Mouse (Mus musculus): ENCODE data around the gene Tpsb2. TPM values are rescaled to one million over a fixed set of nuclear protein-coding genes. Genes with fewer than 3 reads are reported as not detected.

Tpsb2 gene
- polyA plus RNA-seq, 1 experiment from 2014 or later = 4.5 TPM

DNA sequence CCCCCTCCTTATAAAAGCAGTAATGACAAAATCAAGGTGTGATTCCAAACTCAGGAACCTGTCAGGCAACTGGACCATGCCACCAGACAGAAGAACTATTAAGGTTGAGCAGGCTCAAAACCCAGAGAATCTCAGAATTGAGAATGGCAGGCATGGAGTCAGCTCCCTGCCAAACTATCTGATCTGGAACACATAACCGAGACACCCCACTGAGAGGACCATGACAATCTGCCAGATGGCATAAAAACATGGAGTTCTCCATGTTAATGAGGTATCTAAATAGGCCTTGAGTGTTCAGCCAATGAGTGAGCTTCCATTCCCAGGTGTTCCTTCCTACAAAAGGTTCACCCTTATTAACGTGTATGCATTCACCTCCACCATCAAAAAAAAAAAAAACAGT is 4.8 kb upstream of the Tpsb2 start:
- Histone ChIP-seq H3K27me3 (replicated peaks; ENCODE audit: control insufficient read depth, insufficient read depth, low read length) (0 out of 2 replicates have a peak, but pooled peaks cover under 1% of the 10 kb centered on the region), H3K36me3 (ENCODE audit: control insufficient read depth, insufficient read depth, low read length) (no peaks in the 10 kb centered on the region), H3K27ac (ENCODE audit: low read length) (no peak overlapping the region), H3K9ac (ENCODE audit: low read depth, low read length) (no peak overlapping the region), H3K4me2 (ENCODE audit: low read depth, low read length) (no peak overlapping the region), H3K4me1 (ENCODE audit: control insufficient read depth, insufficient read depth, low read length) (no peaks in the 10 kb centered on the region), H3K9me3 (ENCODE audit: control insufficient read depth, low read length) (no peaks in the 10 kb centered on the region), H3K4me3 (ENCODE audit: low read length) (no peak overlapping the region)
- ATAC-seq = no peak
- 72% methylated on average over 2 of the region's 2 CpGs for WGBS

GRCm38 (mm10) chr17:25363726-25364125 is 2.4 kb upstream of the Tpsb2 start:
- no peak overlapping the region for H3K4me3 ChIP-seq (ENCODE audit: low read length)
- H3K9me3 ChIP-seq (ENCODE audit: control insufficient read depth, low read length) = no peaks in the 10 kb centered on the region
- H3K27me3 ChIP-seq (replicated peaks; ENCODE audit: control insufficient read depth, insufficient read depth, low read length) = 0 out of 2 replicates have a peak, but pooled peaks cover 2% of the 10 kb centered on the region

GRCm38 (mm10) chr17:25368973-25369372 is 2.9 kb downstream of the Tpsb2 start, which contains the start of gene Tpsg1:
TSS of gene Tpsg1 (plus strand) at chr17:25369273.
- Histone ChIP-seq H3K4me2 (ENCODE audit: low read depth, low read length) (no peak within 1 kb of the TSS), H3K4me1 (ENCODE audit: control insufficient read depth, insufficient read depth, low read length) (0 out of 2 replicates have a peak, but pooled peaks cover 2% of the 10 kb centered on the region), H3K36me3 (ENCODE audit: control insufficient read depth, insufficient read depth, low read length) (no peaks in the 10 kb centered on the region), H3K9me3 (ENCODE audit: control insufficient read depth, low read length) (no peaks in the 10 kb centered on the region), H3K9ac (ENCODE audit: low read depth, low read length) (no peak within 1 kb of the TSS), H3K4me3 (ENCODE audit: low read length) (no peak within 1 kb of the TSS), H3K27ac (ENCODE audit: low read length) (no peak within 1 kb of the TSS), H3K27me3 (replicated peaks; ENCODE audit: control insufficient read depth, insufficient read depth, low read length) (0 out of 2 replicates have a peak, but pooled peaks cover 2% of the 10 kb centered on the region)
- WGBS = 72% methylated on average over 3 of the region's 3 CpGs
- no peak for ATAC-seq

More at GRCm38 (mm10) chr17:25363726-25364125, 2.4 kb upstream of the Tpsb2 start:
- H3K4me1 ChIP-seq (ENCODE audit: control insufficient read depth, insufficient read depth, low read length) = no peaks in the 10 kb centered on the region
- WGBS = 0% methylated on average over 1 of the region's 1 CpGs
- H3K4me2 ChIP-seq (ENCODE audit: low read depth, low read length) = no peak overlapping the region
- no peaks in the 10 kb centered on the region for H3K36me3 ChIP-seq (ENCODE audit: control insufficient read depth, insufficient read depth, low read length)
- no peak for ATAC-seq
- no peak overlapping the region for H3K9ac ChIP-seq (ENCODE audit: low read depth, low read length)
- H3K27ac ChIP-seq (ENCODE audit: low read length) = no peak overlapping the region

DNA sequence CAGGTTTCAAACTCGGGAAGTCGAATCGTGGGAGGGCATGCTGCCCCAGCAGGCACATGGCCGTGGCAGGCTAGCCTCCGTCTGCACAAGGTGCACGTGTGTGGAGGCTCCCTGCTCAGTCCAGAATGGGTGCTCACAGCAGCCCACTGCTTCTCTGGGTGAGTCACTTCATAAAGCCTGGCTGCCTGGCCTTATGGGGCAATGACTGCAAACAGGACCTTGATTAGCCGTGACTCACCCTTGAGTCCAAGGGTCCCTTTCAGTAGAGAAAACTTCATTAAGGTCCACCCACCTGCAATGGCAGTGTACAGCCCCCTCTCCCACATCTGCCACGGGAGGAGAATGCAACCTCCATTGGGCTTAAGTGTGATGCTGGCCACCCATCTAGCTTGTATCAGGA is 6.4 kb downstream of the Tpsb2 start:
- ATAC-seq = peak; percentile 88
- H3K36me3 ChIP-seq (ENCODE audit: control insufficient read depth, insufficient read depth, low read length) = no peaks in the 10 kb centered on the region
- H3K4me2 ChIP-seq (ENCODE audit: low read depth, low read length) = no peak overlapping the region
- H3K27me3 ChIP-seq (replicated peaks; ENCODE audit: control insufficient read depth, insufficient read depth, low read length) = no peaks in the 10 kb centered on the region
- 0 out of 2 replicates have a peak overlapping the region, but pooled peaks have one; percentile 51 for H3K27ac ChIP-seq (ENCODE audit: low read length)
- H3K9ac ChIP-seq (ENCODE audit: low read depth, low read length) = no peak overlapping the region
- H3K9me3 ChIP-seq (ENCODE audit: control insufficient read depth, low read length) = no peaks in the 10 kb centered on the region
- no peak overlapping the region for H3K4me3 ChIP-seq (ENCODE audit: low read length)
- 0 out of 2 replicates have a peak, but pooled peaks cover 2% of the 10 kb centered on the region for H3K4me1 ChIP-seq (ENCODE audit: control insufficient read depth, insufficient read depth, low read length)
- 61% methylated on average over 8 of the region's 8 CpGs for WGBS

DNA sequence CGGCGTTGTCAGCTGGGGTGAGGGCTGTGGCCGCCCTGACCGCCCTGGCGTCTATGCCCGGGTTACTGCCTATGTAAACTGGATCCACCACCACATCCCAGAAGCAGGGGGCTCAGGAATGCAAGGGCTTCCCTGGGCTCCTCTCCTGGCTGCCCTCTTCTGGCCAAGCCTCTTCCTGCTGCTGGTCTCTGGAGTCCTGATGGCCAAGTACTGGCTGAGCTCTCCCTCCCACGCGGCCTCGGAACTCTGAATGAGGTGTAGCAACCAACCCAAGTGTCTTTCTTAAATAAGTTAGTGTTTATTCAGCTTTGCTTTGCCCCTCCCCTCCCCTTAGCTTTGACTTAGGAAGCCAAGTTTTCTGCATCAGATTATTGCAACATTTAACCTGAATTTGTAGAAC is 7.9 kb downstream of the Tpsb2 start:
- 40% methylated on average over 9 of the region's 9 CpGs for WGBS
- no peak overlapping the region for H3K27ac ChIP-seq (ENCODE audit: low read length)
- H3K9ac ChIP-seq (ENCODE audit: low read depth, low read length) = no peak overlapping the region
- H3K36me3 ChIP-seq (ENCODE audit: control insufficient read depth, insufficient read depth, low read length) = no peaks in the 10 kb centered on the region
- H3K9me3 ChIP-seq (ENCODE audit: control insufficient read depth, low read length) = no peaks in the 10 kb centered on the region
- ATAC-seq = no peak
- no peaks in the 10 kb centered on the region for H3K27me3 ChIP-seq (replicated peaks; ENCODE audit: control insufficient read depth, insufficient read depth, low read length)
- no peak overlapping the region for H3K4me2 ChIP-seq (ENCODE audit: low read depth, low read length)
- H3K4me3 ChIP-seq (ENCODE audit: low read length) = no peak overlapping the region
- 0 out of 2 replicates have a peak, but pooled peaks cover 2% of the 10 kb centered on the region for H3K4me1 ChIP-seq (ENCODE audit: control insufficient read depth, insufficient read depth, low read length)

DNA sequence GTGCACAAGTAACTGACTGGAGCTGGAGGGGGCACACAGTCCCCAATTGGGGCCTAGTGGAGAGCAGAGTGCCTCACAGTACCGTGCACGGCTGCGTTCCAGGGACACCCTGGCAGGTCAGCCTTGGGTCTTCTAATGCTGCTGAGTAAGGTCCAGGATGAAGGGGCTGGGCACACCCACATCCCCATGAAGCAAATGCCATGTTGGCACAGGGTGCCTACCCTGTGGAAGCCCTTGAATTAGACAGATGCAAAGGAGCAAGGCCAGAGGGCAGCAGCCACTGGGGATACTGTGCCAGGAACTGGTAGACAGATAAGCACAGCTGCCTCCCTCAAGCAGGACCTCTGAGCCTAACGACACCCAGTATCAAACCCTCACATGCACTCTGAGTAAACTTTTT is 28.4 kb downstream of the Tpsb2 start:
- no peak overlapping the region for H3K4me3 ChIP-seq (ENCODE audit: low read length)
- WGBS = 89% methylated on average over 4 of the region's 4 CpGs
- H3K4me2 ChIP-seq (ENCODE audit: low read depth, low read length) = no peak overlapping the region
- no peak overlapping the region for H3K27ac ChIP-seq (ENCODE audit: low read length)
- no peaks in the 10 kb centered on the region for H3K4me1 ChIP-seq (ENCODE audit: control insufficient read depth, insufficient read depth, low read length)
- no peak for ATAC-seq
- H3K9ac ChIP-seq (ENCODE audit: low read depth, low read length) = no peak overlapping the region
- H3K9me3 ChIP-seq (ENCODE audit: control insufficient read depth, low read length) = no peaks in the 10 kb centered on the region
- H3K36me3 ChIP-seq (ENCODE audit: control insufficient read depth, insufficient read depth, low read length) = no peaks in the 10 kb centered on the region
- no peaks in the 10 kb centered on the region for H3K27me3 ChIP-seq (replicated peaks; ENCODE audit: control insufficient read depth, insufficient read depth, low read length)

DNA sequence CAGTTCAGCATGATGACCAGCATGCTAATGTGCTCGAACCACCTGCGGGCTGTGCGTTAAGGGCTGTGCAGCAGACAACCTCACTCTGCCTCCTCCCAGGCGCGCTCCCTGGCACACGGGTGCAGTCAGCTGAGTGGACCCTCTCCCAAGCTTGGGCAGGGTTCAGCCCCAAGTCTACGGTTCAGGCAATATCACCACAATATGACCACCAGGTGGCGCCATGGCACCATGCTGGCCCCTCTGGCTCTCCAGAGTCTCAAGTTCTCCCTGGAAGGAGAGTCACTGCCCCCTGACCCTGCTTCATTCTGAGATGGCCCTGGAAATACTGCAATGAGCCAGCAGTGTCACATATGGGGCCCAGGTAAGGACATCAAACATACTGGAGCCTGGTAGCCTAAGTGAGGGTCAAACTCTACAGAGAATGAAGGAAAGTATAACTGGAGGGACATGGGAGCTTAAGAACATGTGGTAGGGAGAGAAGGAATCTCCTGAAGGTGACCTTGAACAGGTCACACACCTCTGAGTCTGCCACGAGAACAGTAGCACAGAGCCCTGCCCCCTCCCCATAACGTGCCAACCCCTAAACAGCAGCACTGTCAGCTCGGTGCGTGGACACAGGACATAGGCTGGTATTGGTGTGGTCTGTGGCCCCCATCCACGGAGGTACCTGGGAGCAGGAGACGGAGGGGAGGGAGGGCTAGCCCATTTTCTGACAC is 31.9 kb downstream of the Tpsb2 start:
- H3K9ac ChIP-seq (ENCODE audit: low read depth, low read length) = no peak overlapping the region
- no peaks in the 10 kb centered on the region for H3K9me3 ChIP-seq (ENCODE audit: control insufficient read depth, low read length)
- H3K4me3 ChIP-seq (ENCODE audit: low read length) = no peak overlapping the region
- H3K36me3 ChIP-seq (ENCODE audit: control insufficient read depth, insufficient read depth, low read length) = no peaks in the 10 kb centered on the region
- H3K27me3 ChIP-seq (replicated peaks; ENCODE audit: control insufficient read depth, insufficient read depth, low read length) = no peaks in the 10 kb centered on the region
- H3K27ac ChIP-seq (ENCODE audit: low read length) = no peak overlapping the region
- ATAC-seq = peak; percentile 14; the same call in 1 of the 2 replicates
- no peak overlapping the region for H3K4me2 ChIP-seq (ENCODE audit: low read depth, low read length)
- WGBS = 38% methylated on average over 14 of the region's 14 CpGs
- H3K4me1 ChIP-seq (ENCODE audit: control insufficient read depth, insufficient read depth, low read length) = no peaks in the 10 kb centered on the region

DNA sequence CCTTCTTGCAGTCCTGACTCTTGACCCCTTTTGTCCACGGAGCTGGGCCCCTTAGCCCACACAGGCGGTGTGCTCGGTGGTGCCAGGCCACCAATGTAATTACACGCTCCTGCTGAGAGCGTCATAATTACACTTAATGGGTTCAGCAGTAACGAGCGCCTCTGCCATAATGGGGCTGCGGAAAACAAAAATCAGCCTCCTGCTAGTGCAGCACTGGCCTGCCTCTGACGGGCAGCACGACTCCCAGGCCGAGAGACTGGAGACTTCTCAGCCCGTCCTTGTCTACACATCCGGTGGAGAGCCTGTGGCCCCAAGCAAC is 32.4 kb downstream of the Tpsb2 start:
- WGBS = 63% methylated on average over 13 of the region's 13 CpGs
- H3K4me3 ChIP-seq (ENCODE audit: low read length) = no peak overlapping the region
- H3K27ac ChIP-seq (ENCODE audit: low read length) = no peak overlapping the region
- no peaks in the 10 kb centered on the region for H3K4me1 ChIP-seq (ENCODE audit: control insufficient read depth, insufficient read depth, low read length)
- no peaks in the 10 kb centered on the region for H3K9me3 ChIP-seq (ENCODE audit: control insufficient read depth, low read length)
- 0 out of 2 replicates have a peak, but pooled peaks have one; percentile 39 for ATAC-seq
- no peaks in the 10 kb centered on the region for H3K27me3 ChIP-seq (replicated peaks; ENCODE audit: control insufficient read depth, insufficient read depth, low read length)
- H3K36me3 ChIP-seq (ENCODE audit: control insufficient read depth, insufficient read depth, low read length) = no peaks in the 10 kb centered on the region
- no peak overlapping the region for H3K9ac ChIP-seq (ENCODE audit: low read depth, low read length)
- no peak overlapping the region for H3K4me2 ChIP-seq (ENCODE audit: low read depth, low read length)

GRCm38 (mm10) chr17:25400443-25400842 is 34.3 kb downstream of the Tpsb2 start:
- H3K36me3 ChIP-seq (ENCODE audit: control insufficient read depth, insufficient read depth, low read length) = no peaks in the 10 kb centered on the region
- H3K9me3 ChIP-seq (ENCODE audit: control insufficient read depth, low read length) = no peaks in the 10 kb centered on the region
- WGBS = 10% methylated on average over 7 of the region's 7 CpGs
- no peak overlapping the region for H3K4me2 ChIP-seq (ENCODE audit: low read depth, low read length)
- no peaks in the 10 kb centered on the region for H3K27me3 ChIP-seq (replicated peaks; ENCODE audit: control insufficient read depth, insufficient read depth, low read length)
- ATAC-seq = no peak
- no peak overlapping the region for H3K9ac ChIP-seq (ENCODE audit: low read depth, low read length)
- no peak overlapping the region for H3K27ac ChIP-seq (ENCODE audit: low read length)
- H3K4me1 ChIP-seq (ENCODE audit: control insufficient read depth, insufficient read depth, low read length) = peaks cover 9% of the 10 kb centered on the region
- no peak overlapping the region for H3K4me3 ChIP-seq (ENCODE audit: low read length)

Data from intestine, embryonic 16.5 days (tissue).